Mouse (Mus musculus) megakaryocyte, adult 5-6 weeks (primary cell): Measurements from ENCODE around the gene Fanci. TPM values are rescaled to one million over a fixed set of nuclear protein-coding genes. Genes with fewer than 3 reads are reported as not detected.
A peak's percentile ranks its signal among the peaks of the same experiment; 100 is the strongest.

Experiments used
- ATAC-seq: 2 replicates; pipeline ENCODE4 v1.8.0; 2016; ENCODE audit warnings: mild to moderate bottlenecking, inconsistent platforms; ENCODE audit not compliant: poor library complexity, severe bottlenecking
- total RNA-seq, 2 experiments: library from RNA; stranded (forward) in 1 of 2; stranded (reverse) in 1 of 2; fragments of 153-499, 151-499 nt in 1 of 2; fragments of 221-1000, 200-1000 nt in 1 of 2; gene quantifications; 2 replicates each; pipeline versions ENCODE4 v1.2.3 to v1.2.4; 2015 to 2017

The Fanci gene
- total RNA-seq, 2 experiments from 2014 or later, result 8.0 to 19.2 TPM

DNA sequence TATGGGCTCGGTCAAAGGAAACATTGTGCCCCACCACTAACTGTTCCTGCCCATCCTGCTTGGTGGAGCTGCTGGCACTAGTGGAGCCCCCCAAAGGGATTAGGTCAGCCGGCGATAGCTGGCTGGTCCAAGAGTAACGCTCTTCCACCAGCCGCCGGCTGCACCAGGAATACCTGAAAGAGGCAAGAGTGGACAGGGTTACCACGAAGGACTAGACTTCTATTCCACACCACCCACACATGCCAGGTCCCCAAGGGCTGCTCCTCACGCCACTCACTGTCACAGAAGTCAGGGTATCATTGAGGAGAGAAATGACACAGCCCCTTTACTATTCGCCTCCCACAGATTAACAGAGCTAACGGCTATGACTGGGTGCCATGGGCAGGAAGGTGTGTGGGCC, 70.0 kb downstream of the Fanci start:
- no peak for ATAC-seq

DNA sequence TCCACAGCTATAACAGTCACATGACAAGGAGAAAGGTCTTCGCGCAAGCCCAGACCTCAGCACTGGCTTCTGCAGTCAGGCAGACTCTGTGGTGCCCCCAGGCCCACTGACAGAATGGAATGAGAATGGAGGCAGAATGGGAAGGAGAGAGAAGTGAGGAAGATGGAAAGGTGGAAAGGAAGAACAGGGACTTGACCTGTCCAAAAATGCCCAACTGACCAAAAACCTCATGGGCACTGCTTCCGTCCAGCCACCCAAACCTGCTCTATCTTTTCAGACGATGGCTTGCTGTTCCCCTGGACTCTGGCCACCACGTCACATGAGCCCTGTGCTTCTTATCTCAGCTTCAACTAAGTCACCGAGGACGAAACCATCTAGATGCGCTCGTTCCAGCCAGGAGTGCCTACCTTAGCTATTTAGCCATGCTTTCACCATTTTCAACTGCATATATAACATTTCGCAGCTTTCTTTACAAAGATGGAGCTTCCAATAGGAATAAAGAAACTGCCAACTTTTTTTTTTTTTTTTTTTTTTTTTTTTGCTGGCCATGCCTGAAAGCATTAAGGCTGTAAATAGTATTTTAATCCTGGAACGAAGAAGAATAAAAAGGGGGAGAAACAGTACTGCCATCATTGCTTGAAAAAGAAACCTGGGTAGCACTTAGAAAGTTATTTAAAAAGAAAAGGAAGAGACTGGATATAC, 71.8 kb downstream of the Fanci start:
- ATAC-seq, result no peak

DNA sequence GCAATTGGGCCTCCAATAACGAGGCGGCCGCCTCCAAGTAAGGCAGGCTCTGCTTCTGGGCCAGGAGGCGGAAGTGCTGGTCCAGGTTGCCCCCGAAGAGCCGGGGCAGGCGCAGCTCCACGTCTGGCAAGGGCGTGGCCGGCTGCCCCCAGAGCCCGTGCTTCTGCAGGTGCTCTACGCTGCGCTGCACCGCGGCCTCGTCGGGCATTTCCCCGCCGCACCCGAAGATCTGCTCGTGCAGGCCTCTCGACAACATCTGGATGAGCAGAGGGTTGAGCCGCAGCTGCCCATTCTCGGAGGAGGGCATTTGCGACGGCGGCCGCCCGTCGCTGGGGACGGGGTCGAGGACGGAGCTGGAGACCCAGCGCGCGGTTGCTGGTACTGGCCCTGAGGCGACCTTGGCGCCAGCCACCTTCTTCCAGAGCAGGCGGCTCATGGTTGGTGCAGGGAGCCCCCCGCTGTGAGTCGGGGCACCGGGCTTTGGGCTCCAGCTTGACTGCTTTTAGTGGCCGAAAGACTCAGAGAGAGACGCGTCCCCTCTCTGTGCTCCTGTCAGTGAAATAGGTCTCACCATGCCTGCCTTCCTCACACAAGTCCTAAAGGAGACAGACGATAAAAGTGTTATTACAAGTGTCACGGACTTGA, 73.2 kb downstream of the Fanci start:
- no peak for ATAC-seq

DNA sequence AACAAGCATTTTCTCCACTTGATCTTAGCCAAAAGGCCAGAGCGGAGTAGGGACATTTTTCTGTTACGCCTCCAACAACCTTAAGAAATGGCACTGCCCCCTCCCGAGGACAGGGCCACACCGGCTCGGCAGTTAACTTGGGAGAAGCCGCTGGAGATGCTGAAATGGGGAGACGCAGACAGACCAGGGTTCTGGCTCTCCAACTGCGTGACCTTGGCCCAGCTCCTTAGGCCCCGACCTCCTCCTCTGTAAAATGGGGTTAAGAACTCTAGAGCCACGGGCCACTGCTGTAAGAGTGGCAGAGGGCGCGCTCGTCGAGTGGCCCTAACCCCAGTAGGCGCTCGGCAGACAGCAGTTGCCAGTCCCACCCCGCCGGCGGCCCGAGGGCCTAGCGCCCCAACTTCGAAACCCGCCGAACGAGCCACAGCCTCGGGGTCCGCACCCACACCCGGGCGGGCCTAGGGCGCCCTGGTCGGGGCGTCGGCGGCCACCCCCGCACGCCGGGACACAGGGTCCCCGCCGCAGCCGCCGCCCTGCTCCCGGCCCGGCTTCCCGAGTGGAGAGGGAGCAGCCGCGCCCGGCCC, 73.8 kb downstream of the Fanci start:
- ATAC-seq, result peak; percentile 10

DNA sequence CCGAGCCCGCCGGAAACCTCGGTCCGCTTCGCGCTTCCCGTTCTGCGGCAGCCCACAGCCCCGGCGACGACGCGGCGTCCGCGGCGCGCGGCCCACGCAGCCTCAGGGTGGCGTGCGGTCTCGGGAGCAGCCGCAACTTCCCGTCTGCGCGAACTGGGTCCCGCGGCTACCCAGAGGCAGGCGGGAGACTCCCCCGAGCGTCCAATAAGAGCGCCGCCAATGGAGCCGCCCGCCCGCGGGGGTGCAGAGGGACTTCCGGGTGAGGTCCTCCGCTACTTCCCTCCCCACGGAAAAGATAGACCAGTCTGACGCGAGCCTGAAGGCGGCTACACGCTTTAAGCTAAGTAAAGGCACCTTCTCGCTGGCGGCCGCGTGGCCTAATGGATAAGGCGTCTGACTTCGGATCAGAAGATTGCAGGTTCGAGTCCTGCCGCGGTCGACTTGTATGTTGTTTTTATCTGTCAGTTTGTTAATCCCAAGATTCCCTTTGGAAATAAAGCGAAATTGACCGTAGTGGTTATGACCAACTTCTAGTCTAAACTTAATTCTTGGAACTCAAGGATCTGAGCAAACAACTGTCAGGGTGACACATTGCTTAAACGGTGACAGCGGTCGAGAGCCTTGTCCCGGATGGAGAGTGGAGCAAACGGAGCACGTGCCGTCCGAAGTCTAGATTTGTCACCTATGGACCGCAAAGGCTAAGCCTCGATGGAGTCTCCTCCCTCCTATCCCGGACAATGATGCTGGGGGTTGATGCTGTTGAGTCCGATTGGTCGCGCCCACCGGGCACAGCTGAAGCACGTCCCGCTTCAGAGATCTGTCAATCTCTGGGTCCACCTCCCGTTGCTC, 74.5 kb downstream of the Fanci start, which contains the start of gene Polg:
TSS of gene Polg (minus strand) at position 310 of the 849 bp plus-strand sequence.
- ATAC-seq, result peak; percentile 86

DNA sequence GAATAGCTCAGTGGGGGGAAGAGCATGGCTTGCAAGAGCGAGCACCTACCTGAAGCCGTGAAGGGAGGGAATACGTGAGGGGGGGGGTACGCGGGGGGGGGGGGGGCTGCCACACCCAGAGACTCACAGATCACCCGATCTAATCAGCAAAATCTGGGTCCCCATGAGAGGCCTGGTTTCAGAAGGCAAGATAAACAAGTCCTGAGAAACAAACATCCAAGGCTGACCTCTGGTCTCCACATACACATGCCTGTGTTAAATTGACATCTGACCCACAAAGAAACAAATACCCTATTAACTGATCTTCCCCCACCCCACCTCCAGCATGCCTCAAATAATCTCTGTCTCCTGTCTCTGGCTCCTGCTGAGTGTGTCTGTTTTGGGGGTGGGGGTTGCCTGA, 76.2 kb downstream of the Fanci start:
- no peak for ATAC-seq

DNA sequence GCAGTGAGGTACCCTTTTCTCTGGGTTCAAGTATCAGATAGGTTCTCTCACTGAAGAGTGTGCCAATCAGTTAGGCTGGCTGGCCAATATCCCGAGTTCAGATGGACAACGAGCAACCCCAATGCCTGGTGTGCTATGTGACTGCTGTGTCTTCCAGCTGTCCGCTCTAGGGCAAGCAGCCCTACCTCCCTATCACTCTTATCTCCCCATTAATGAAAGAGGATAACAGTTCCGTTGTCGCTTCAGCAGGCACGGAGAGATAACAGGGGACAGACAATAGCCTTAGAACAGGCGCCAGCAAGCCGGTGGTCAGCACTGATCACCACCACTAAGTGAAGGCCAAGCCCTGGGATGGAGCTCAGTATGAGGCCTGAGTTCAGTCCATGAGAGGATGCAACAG, 77.3 kb downstream of the Fanci start:
- ATAC-seq, result no peak

DNA sequence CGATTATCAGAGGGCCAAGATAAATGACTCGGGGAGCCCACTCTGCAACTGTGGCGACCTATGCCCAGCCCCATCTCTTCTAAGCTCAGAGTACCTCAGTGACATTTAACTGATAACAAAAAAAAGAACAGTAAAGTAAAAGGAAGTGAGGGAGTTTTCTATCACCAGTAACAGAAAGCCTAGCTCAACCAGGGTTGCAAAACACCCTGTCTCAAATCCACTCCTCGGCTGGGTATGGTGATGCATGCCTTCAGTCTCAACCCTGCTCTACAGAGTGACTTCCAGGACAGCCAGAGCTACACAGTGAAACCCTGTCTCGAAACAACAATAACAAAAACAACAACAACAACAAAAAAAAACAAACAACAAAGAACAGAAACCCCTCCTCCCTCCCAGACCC, 78.0 kb downstream of the Fanci start:
- ATAC-seq, result no peak

DNA sequence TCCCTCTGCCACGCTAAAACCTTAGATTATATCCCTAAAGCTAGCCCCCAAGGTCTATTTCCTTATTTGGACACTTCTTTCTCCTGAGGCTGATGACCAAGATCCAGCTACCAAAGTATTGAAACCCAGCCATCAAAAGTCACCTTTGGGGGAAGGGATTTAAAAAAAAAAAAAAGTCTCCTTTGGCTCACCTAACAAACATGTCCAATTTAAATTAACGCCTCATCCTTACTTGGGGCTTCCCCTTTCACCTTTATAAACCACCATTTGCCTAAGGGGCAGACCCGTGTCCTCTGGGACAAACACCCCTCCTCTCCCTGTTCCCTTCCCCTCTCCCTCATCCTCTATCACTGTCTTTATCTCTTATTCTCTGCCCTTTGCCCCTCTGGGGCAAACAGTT, 79.0 kb downstream of the Fanci start:
- no peak for ATAC-seq

DNA sequence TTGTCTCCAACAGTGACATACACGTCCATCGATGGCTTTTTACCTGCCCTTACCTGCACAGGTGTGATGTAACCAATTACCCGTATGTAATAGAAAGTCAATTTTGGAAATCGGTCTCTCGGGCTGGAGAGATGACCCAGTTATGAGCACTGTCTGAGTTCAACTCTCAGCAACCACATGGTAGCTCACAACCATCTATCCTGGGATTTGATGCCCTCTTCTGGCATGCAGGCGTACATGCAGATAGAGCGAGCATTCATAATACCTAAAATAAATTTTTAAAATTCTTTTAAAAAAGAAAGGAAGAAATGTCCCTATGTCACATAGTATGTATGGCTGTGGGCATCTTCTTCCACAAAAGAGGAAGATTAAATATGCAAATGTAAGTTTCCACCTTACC, 79.7 kb downstream of the Fanci start:
- no peak for ATAC-seq

DNA sequence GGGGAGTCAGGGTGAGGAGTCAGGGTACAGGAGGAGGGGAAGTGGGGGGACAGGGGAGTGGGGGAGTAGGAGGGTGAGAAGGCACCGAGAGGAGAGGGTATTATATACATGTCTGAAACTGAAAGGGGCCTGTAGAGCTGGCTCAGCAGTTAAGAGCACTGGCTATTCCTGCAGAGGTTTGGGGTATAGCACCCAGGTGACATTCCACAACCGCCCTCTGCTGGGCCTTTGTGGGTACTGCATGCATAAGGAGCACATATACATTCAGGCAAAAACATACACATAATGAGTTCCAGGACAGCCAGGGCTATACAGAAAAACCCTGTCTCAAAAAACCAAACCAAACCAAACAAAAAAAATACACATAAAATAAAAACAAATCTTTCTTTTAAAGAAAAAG, 81.1 kb downstream of the Fanci start:
- ATAC-seq, result no peak

DNA sequence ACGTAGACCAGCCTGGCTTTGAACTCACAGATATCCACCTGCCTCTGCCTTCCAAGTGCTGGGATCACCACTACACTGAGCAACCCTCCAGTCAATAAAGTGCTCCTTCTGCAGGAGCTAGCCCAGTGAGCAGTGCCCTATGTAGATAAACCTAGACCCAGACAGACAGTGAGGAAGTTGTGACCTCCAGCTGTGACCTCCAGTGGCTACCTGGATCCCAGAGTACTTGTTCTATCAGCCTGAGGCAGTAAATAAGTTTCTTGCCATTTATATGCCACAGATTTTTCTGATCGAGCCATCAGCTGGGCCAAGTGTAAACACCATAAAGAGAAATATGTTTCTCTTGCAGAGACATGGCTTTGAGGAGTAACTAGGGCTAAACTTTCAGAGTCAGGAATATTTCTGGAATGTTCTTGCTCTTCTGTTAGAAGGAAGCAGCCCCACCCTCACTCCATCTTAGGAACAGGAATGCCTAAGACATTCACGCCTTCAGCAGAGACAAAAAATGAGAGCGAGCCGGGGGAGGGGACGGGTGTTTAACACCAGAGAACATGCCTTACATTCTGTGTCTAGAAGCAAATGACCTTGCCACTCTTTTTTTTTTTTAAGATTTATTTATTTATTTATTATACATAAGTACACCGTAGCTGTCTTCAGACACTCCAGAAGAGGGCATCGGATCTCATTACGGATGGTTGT, 81.9 kb downstream of the Fanci start:
- no peak for ATAC-seq

DNA sequence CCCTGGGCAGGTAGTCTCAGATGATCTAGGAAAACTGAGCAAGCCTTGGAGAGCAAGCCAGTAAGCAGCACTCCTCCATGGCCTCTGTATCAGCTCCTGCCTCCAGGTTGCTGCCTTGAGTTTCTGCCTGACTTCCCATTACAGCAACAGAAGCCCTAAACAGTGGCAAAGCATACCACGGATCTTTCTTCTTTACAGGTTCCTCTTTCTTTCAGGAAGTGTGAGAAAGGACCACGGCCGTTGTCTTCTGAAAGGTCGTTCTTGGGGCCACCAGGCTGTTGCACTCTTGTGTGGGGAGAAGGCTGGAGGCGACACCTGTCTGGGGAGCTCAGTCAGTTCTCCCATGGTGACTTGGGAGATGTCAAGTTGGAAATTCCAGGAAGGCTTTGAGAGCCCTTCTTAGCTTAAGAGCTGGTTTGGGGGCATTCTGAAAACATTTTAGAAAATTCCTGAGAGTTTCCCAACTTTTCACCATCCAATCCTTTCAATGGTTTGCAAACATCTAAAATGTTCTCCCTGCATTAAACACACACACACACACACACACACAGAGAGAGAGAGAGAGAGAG, 83.2 kb downstream of the Fanci start:
- peak; percentile 89 for ATAC-seq

DNA sequence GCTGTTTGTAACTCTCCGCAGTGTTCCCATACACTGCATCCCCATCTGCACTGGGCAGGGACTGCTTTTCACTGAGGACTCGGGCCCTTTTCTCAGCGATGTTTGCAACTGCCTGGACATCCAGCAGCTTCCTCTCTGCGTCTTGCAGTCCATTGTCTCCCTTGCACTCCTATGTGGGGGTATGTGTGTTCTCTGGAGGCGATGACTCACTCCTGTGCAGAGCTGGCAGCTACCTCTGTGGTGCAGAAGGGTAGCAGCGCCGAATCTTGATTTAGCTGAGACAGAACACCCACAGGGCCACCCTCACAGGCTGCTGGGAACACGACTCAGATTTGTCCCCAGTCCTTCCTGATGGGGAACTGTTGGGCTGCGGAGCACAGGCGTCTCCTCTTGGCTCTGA, 94.8 kb downstream of the Fanci start:
- no peak for ATAC-seq

DNA sequence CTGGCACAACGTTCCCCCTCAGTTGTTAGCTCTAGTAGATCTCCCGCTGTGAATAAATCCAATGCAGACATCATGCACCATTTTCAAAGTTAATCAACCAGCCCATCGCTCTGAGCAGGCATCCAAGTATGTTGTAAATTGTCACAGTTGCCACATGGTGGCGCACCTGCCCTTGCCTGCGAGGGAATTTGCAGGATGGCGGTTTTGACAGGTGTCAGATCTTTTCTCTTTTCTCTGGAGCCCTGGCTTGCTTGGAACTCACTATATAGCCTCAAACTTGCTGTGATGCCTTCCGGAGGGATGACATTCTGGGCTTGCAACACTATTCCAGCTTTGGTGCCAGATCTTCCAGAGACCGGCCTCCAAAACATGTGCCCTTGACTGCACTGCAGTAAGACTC, 102.2 kb downstream of the Fanci start:
- peak; percentile 45; the same call in 1 of the 2 replicates for ATAC-seq

DNA sequence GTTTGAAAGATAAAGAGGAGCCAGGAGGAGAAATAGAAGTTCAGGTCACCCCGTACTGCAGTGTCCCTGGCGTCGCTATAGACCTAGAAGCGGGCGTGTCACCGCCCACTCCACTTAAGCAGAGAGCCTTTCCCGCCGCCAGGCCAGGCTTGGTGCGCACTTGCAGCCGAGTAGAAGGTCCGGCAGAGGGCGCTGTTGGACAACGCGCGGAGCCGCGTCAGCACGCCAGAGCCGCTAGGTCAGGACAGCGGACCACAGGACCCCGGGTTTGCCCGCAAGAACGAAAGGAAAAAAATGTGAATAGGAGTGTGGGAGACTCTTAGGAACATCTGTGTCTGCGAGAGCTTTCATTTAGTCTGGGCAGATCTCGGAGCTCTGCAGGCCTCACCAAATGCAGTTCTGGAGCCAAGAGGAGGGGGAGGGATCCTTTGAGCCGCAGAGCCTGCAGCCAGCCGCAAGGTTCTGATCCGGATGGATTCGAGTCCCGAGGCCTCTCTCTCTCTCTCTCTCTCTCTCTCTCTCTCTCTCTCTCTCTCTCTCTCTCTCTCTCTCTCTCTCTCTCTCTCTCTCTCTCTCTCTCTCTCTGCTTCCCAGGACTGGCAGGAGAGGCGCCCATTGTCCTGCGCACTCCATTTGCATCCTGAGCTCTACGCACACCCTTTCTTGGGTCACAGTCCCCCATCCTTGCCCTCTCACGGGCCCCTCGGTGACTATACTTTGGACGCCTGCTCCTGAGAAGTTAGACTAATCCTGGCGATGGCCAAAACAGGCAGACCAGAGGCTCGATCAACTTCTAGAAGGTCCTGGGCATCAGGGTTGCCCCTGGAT, 104.5 kb downstream of the Fanci start:
- peak; percentile 98 for ATAC-seq

DNA sequence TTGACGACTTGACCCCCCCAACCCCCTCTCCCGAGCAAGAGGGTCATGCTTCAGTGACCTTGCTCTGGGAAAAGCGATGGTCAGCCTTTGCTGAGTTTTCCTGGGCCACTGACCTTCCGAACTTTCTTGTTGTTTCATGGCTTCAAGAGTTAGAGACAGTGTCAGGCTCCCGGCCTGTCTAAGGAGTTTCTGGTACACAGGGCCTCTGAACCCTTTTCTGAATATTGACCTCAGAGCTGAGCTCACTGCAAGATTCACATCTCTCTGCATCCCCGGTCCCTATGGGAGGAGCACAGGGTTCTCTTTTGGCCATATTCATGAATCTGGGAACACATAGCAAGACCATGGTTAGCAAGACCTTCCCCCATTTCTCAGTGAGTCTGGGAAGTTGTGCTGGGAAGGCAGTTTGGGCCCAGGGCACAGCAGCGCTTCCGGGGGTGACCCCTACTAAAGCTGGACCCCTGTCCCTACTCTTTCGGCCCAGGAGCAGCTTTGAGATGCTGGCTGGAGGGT, 105.1 kb downstream of the Fanci start:
- ATAC-seq, result no peak

DNA sequence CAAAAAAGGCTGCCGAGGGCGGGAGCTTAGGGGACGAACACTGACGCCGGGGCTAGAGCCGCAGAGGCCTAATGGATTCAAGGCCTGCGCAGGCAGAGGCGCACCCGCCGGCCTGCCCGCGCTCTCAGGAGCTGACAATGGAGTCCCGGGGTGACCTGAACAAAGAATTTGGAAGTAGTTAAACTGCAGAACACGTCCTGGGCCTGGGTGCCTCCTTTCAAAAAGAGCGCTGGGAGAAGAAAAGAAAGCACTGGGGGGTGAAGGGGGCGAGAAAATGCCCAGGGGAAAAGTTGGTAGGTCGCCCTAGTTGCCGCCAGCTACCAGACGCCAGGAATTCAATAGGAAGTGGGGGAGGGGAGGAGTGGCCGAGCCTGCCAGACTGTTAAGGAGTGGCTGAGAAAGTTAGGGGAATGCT, 106.0 kb downstream of the Fanci start:
- ATAC-seq, result no peak

DNA sequence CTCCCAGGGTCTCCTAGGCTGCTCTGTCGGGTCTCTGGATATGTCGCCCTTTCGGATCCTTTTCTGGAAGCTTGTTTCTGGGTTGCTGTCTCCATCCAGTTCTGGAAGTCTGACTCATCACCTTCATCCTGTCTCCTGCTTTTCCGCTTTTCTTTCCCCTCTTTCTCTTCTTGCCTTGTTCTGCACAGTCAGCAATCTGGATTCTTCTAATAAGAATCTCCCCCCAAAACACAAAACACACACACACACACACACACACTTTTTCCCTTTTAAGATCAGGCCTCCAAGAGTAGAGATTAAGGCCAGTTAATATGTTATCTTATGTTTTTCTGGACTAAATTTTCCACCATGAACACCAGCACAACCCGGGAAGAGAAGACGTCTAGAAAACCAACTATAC, 106.6 kb downstream of the Fanci start:
- no peak for ATAC-seq
